Mouse (Mus musculus) embryonic facial prominence, embryonic 12.5 days (tissue): ENCODE data around the gene Ints12. TPM values are rescaled to one million over a fixed set of nuclear protein-coding genes. Genes with fewer than 3 reads are reported as not detected.

Experiments
- ATAC-seq: fragments of 200-750 bp; cut with Nextera tagmentation; 2 replicates; pipeline ENCODE4 v1.8.0; 2017; ENCODE audit not compliant: insufficient number of reproducible peaks, insufficient read depth, low FRiP score, low TSS enrichment
- H3K27ac ChIP-seq: fragments of 300-500 bp; sonication (generic); 2 replicates; pipeline ENCODE4 v1.5.1; 2016; ENCODE audit warnings: mild to moderate bottlenecking
- H3K27me3 ChIP-seq: fragments of 300-500 bp; sonication (generic); 2 replicates; pipeline ENCODE4 v1.6.1; 2016; ENCODE audit warnings: mild to moderate bottlenecking, moderate library complexity
- H3K36me3 ChIP-seq: fragments of 300-500 bp; sonication (generic); 2 replicates; pipeline ENCODE4 v1.6.1; 2016; ENCODE audit warnings: mild to moderate bottlenecking
- H3K4me1 ChIP-seq: fragments of 300-500 bp; sonication (generic); 2 replicates; pipeline ENCODE4 v1.6.1; 2016
- H3K4me2 ChIP-seq: fragments of 300-500 bp; sonication (generic); replicated peaks from 2 replicates; pipeline ENCODE4 v1.6.1; 2016; ENCODE audit warnings: mild to moderate bottlenecking, moderate library complexity
- H3K4me3 ChIP-seq: fragments of 300-500 bp; sonication (generic); 2 replicates; pipeline ENCODE4 v1.5.1; 2016; ENCODE audit warnings: mild to moderate bottlenecking
- H3K9ac ChIP-seq: fragments of 300-500 bp; sonication (generic); 2 replicates; pipeline ENCODE4 v1.6.1; 2016; ENCODE audit warnings: mild to moderate bottlenecking, moderate library complexity
- H3K9me3 ChIP-seq: fragments of 300-500 bp; sonication (generic); 2 replicates; pipeline ENCODE4 v1.6.1; 2016; ENCODE audit warnings: mild to moderate bottlenecking, moderate library complexity
- WGBS: fragments of 180-500 bp; shearing (Covaris S2); methylation state at CpG from one replicate; pipeline ENCODE4 v1.1.7; 2016; 5-methylcytosine and 5-hydroxymethylcytosine counted together
- polyA plus RNA-seq: library from polyadenylated mRNA; unstranded; fragments of >200 nt; fragmentation: Nextera tagmentation; extraction: Ambion mirVana; gene quantifications from 2 replicates; pipeline ENCODE4 v1.2.1, GENCODE M21; 2016

Gene Ints12
- polyA plus RNA-seq, 1 experiment from 2014 or later = 24.4 TPM

DNA sequence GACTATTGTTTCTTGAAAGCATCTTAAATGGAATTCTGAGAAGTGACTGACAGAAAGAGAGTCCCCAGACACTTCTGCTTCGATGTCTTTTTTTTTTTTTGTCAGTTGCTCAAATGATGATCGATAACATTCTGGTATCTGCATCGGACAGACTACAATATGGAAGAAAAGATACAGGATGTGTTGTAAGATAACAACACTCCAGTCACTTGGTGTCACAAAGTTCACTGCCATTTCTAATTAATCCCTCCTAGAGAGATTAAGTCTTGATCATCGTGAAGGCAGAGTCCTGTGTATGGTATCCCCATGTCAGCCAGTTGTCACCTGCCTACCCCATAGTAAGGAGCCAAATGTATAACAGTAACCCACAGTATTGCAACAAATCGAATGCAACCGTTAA is 60.0 kb downstream of the Ints12 start:
- no peak overlapping the region for H3K9ac ChIP-seq
- H3K4me3 ChIP-seq = no peak overlapping the region
- H3K4me1 ChIP-seq = no peaks in the 10 kb centered on the region
- 90% methylated on average over 6 of the region's 6 CpGs for WGBS
- no peaks in the 10 kb centered on the region for H3K27me3 ChIP-seq
- H3K36me3 ChIP-seq = no peaks in the 10 kb centered on the region
- no peak overlapping the region for H3K4me2 ChIP-seq
- ATAC-seq = no peak
- H3K27ac ChIP-seq = no peak overlapping the region
- no peaks in the 10 kb centered on the region for H3K9me3 ChIP-seq

DNA sequence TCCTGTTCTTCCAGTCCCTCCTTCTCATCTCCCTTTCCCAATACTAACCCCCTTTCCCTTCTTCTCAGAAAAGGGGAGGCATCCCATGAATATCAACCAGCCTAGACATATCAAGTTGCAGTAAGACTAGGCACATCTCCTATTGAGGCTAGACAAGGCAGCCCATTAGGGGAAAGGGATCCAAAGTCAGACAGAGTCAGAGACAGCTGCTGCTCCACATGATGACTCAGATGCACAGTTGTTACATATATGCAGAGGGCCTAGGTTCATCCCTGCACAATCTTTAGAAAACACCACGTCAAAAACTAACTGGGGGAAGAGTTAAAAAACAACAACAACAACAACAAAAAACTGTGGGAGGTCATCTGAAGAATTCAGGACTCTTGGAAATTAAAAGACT is 61.2 kb downstream of the Ints12 start:
- ATAC-seq = no peak
- Histone ChIP-seq H3K36me3 (no peaks in the 10 kb centered on the region), H3K4me1 (no peaks in the 10 kb centered on the region), H3K4me2 (no peak overlapping the region), H3K4me3 (no peak overlapping the region), H3K27me3 (no peaks in the 10 kb centered on the region), H3K27ac (no peak overlapping the region), H3K9me3 (no peaks in the 10 kb centered on the region), H3K9ac (no peak overlapping the region)
- 68% methylated on average over 1 of the region's 1 CpGs for WGBS

DNA sequence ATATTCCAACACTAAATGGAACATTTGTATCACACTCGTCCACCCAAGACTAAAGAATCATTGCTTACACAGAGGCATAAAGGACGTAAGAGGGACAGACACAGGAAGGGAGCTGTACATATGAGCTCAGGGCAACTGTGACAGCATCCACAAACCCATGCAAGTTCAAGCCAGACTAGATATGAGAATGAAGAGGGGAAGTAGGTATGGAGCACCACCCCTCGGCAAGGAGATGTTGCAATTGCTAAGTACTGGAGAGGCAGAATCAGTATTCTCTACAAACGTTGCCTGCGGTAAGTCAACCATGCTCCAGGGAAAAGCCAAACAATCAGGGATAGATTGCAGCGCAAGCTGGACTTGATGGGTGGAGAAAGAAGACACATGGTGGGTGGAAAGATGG is 62.0 kb downstream of the Ints12 start:
- Histone ChIP-seq H3K9me3 (no peaks in the 10 kb centered on the region), H3K9ac (no peak overlapping the region), H3K4me1 (no peaks in the 10 kb centered on the region), H3K4me2 (no peak overlapping the region), H3K27ac (no peak overlapping the region), H3K4me3 (no peak overlapping the region), H3K36me3 (no peaks in the 10 kb centered on the region), H3K27me3 (no peaks in the 10 kb centered on the region)
- WGBS = 79% methylated on average over 6 of the region's 6 CpGs
- ATAC-seq = no peak

DNA sequence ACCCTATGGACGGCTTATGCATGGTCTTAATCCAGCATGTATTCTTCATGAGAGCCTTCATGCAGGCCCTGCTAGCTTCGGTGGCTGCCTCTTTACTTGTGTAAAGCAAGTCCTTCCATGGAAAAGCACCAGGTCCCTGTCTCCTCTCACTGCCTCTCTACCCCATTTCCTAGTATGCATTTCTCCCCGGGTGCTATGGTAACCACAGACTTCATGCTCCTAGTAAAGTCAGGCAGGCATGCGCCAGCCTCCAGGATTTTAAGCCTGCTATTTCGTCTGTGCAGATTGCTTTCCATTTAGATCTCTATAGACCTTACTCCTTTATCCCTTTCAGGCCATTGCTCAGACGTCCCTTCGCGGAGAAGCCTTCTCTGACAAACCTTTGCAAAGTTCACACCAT is 63.0 kb downstream of the Ints12 start:
- no peaks in the 10 kb centered on the region for H3K36me3 ChIP-seq
- H3K4me1 ChIP-seq = no peaks in the 10 kb centered on the region
- H3K9me3 ChIP-seq = no peaks in the 10 kb centered on the region
- no peak overlapping the region for H3K27ac ChIP-seq
- H3K27me3 ChIP-seq = no peaks in the 10 kb centered on the region
- H3K4me2 ChIP-seq = no peak overlapping the region
- ATAC-seq = no peak
- no peak overlapping the region for H3K4me3 ChIP-seq
- WGBS = 83% methylated on average over 8 of the region's 8 CpGs
- H3K9ac ChIP-seq = no peak overlapping the region

DNA sequence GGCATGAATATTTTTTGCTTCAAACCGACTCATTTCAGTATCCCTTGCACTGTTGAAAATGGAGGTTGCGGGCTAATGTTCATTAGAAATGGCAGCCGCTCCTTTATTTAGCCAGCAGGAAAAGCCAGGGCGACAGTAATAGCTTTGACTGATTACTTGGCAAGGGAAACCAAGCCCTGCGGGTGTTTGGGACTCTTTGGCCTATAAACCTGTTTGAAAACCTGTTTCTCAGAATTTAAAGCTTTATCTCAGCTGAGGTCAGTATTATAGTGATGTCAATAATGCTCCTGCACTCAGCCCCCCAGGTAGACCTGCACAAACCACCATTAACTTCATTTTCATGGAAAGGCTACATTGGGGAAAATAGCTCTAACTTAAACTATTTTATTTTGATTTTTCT is 66.6 kb downstream of the Ints12 start:
- H3K4me1 ChIP-seq = no peaks in the 10 kb centered on the region
- H3K4me2 ChIP-seq = no peak overlapping the region
- no peaks in the 10 kb centered on the region for H3K27me3 ChIP-seq
- H3K9me3 ChIP-seq = no peaks in the 10 kb centered on the region
- no peak for ATAC-seq
- H3K36me3 ChIP-seq = no peaks in the 10 kb centered on the region
- H3K9ac ChIP-seq = no peak overlapping the region
- no peak overlapping the region for H3K27ac ChIP-seq
- H3K4me3 ChIP-seq = no peak overlapping the region
- WGBS = 78% methylated on average over 5 of the region's 5 CpGs

Other genes starting within 250 kb of the Ints12 start
- 24.3 and 25.9 TPM in 2 replicates for gene Npnt, start 141.5 kb upstream of the Ints12 start, polyA plus RNA-seq
- 8.5 and 9.1 TPM in 2 replicates for gene Gstcd, start 193 bp downstream of the Ints12 start, polyA plus RNA-seq
- 0.11 and 0.23 TPM in 2 replicates for gene Arhgef38, start 143.1 kb downstream of the Ints12 start, polyA plus RNA-seq
- 76.1 and 88.8 TPM in 2 replicates for gene Ppa2, start 218.3 kb downstream of the Ints12 start, polyA plus RNA-seq